Mouse (Mus musculus): Measurements from ENCODE around the gene Bap1. TPM values are rescaled to one million over a fixed set of nuclear protein-coding genes. Genes with fewer than 3 reads are reported as not detected.
A peak's percentile ranks its signal among the peaks of the same experiment; 100 is the strongest.

Bap1 gene
- polyA plus RNA-seq, 1 experiment: 140 TPM

DNA sequence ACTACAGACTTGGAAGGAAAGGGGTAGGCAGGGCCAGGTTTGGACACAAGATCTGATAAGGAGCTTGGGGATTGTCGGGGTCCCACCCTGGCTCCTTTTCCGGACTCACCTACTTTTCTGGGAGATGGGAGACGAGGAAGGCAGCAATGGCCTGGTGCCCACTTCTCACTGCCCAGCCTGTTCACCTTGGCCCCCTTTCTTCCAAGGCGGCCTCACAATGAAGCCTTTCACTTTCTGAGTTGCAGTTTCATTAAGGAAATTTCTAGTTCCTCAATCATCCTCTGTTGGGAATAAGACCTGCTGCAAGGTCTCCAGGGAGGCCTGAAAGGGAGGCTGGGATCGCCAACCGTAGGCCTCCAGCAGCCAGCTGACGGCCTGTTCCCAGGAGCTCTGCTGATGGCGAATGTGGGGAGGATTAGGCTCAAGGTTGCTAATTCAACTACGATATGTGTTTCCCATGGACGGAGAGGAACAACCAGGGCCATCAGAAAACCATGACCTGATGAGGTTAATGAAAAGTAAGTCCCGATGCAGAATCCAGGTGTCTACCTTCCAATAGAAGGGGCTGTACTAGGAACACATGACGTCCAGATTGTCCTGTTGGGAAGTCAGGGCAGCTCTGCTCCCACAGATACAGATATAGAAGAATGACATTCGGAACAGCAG, 18.7 kb upstream of the Bap1 start:
- no peak overlapping the region for H3K4me3 ChIP-seq (ENCODE audit: insufficient read depth, low read length)
- 0 out of 2 replicates have a peak overlapping the region, but pooled peaks have one; percentile 44 for H3K27ac ChIP-seq (ENCODE audit: insufficient read depth, low read length)
- no peaks in the 10 kb centered on the region for H3K4me1 ChIP-seq (ENCODE audit: control insufficient read depth, insufficient read depth, low read length)
- TF ChIP-seq POLR2A (IDR thresholded peaks at IDR 0.05; ENCODE audit: extremely low read depth, insufficient read depth, low read length) (no peak), CTCF (IDR thresholded peaks at IDR 0.05; ENCODE audit: extremely low read depth, insufficient read depth, low read length) (no peak)

DNA sequence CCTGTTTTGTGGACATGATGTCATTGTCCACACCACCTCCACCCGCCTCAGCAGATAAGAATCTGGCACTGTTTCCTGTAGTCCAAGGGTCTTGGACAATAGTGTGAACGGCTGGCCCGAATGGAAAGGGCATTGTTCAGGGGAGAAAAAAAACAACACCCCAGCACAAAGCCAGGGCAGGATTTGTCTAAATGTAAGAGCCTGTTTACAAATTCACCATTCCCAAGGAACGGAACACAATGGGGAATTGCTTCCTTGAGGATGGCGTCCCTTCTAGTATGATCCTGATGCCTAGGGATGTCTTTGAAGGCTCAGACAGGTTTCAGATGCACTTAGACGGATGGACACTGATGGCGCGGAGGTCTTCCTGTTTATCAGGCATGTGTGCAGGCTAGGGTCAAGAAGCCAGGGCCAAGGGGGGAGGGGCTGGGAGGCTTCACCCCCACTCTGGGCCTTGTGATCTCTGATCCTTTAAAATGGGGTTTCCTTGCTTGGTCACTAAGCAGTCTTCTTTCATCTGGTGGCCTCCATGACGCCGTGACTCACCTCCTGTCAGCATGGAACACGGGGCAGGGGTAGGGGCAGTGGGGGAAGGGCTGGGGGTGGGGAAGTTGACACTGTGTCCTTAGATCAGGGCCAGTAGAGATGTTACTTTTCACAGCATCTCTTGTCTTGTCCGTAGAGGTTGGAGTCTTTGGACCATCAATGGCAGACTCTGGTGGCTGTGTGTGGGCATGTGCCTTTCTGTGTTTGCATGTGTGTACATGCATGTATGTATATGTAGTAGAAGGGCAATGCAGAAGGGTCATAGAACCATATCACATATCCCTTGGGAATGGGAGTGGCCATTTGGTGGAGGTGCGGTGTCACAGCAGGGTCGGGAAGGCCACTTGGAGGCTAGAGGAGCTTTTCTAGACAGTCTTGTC, 17.9 kb upstream of the Bap1 start:
- H3K27ac ChIP-seq (ENCODE audit: insufficient read depth, low read length): no peak overlapping the region
- no peaks in the 10 kb centered on the region for H3K4me1 ChIP-seq (ENCODE audit: control insufficient read depth, insufficient read depth, low read length)
- no peak overlapping the region for H3K4me3 ChIP-seq (ENCODE audit: insufficient read depth, low read length)
- TF ChIP-seq CTCF (IDR thresholded peaks at IDR 0.05; ENCODE audit: extremely low read depth, insufficient read depth, low read length): no peak

DNA sequence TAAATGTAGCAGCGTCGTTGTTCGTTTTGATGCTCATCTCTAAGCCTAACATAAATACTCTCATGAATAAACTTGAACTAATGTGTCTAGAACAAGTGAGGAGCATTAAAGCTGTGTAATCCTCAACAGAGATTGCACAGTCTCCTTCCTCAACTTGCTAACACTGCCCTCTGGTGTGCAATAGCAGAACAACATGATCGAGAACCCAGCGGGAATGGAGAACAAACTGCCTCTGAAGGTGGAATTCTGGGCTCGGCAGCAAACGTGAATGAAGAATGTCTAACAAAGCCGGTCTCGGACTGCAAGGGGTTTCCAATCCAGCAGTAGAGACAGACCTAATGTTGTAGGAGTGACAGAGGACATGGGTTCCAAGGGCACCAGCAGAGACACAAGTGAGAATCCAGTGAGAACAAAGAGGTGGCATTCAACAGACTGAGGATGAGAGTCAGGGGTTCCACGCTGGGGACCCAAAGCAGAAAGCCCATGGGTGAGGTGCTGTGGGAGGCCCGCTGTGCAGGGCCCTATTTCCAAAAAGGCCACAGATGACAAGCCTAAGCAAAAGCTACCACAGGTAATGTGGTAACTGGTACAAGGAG, 17.2 kb upstream of the Bap1 start:
- TF ChIP-seq CTCF (IDR thresholded peaks at IDR 0.05; ENCODE audit: extremely low read depth, insufficient read depth, low read length) (peak; percentile 89), POLR2A (IDR thresholded peaks at IDR 0.05; ENCODE audit: extremely low read depth, insufficient read depth, low read length) (no peak)
- Histone ChIP-seq H3K4me1 (ENCODE audit: control insufficient read depth, insufficient read depth, low read length) (no peaks in the 10 kb centered on the region), H3K27ac (ENCODE audit: insufficient read depth, low read length) (no peak overlapping the region), H3K4me3 (ENCODE audit: insufficient read depth, low read length) (no peak overlapping the region)

DNA sequence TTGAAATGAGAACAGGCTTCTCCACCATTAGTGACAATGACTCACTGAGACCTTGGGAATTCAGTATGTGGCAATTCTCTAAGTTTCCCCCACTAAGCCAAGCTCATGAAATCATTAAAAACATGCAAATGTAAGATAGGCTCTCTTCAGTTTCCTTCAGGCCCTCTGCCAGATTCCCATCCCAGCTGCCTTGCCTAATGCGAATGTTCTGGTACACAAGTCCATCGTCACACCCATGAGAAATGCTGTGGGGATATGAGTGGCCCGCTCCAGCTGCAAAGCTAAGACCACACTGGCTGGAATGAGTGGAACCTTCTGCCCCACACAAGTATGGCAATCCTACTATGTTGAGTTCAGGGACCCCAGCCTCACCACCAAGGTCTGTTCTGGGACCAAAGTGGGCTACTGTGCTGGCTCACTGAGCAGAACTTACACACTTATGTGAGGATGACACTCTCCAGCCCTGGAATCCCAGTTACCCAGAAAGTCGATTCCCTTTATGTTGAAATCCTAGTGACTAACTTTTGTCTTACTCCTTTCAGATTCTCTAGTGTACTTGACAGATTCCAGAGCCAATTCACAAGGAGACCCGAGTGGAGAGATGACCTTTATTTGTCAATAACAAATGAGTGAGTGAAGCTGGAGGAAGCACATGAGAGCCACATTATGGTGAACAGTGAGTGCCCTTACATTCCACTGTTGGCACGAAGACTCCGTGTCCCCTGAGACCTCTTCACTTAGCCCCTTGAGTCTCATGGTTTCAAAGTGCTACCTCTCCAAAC, 14.0 kb upstream of the Bap1 start:
- Histone ChIP-seq H3K4me1 (ENCODE audit: control insufficient read depth, insufficient read depth, low read length) (no peaks in the 10 kb centered on the region), H3K4me3 (ENCODE audit: insufficient read depth, low read length) (no peak overlapping the region), H3K27ac (ENCODE audit: insufficient read depth, low read length) (no peak overlapping the region)
- TF ChIP-seq CTCF (IDR thresholded peaks at IDR 0.05; ENCODE audit: extremely low read depth, insufficient read depth, low read length) (no peak), POLR2A (IDR thresholded peaks at IDR 0.05; ENCODE audit: extremely low read depth, insufficient read depth, low read length) (no peak)

DNA sequence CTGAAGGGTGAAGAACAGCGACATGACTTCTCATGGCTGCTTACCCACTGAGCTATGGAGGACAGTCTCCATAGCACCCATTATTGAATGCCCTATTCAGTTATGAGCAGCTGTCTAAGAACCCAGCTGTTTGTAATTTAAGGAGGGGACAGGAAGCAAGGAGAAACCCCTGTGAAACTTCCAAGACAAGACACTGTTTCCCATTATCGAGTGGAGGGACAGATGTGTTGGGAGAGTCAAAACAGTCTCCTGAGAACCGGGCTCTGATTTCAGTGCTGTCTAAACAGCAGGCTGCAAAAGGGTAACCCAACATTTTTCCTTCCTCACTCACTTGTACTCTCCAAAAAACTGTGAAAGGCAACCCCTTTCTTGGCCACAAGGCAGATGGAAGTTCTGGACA, 10.7 kb upstream of the Bap1 start:
- no peaks in the 10 kb centered on the region for H3K4me1 ChIP-seq (ENCODE audit: control insufficient read depth, insufficient read depth, low read length)

DNA sequence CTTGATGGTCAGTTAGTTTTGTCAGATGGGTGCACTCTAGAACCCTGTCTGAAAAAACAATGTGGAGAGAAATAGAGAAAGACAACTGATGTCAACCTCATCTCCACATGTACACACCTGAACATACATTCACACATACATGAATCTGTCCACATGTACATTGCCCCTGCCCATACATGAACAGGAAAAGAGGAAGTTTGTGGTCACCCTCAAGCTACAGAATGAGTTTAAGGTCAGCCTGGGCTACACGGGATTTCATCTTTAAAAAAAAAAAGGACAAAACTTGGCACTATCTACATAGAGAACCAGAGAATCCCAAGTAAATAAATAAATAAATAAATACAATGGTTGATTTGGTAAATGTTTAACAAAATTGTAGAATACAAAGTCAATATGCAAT, 6.5 kb upstream of the Bap1 start:
- no peaks in the 10 kb centered on the region for H3K4me1 ChIP-seq (ENCODE audit: control insufficient read depth, insufficient read depth, low read length)
- H3K27ac ChIP-seq (ENCODE audit: insufficient read depth, low read length): no peak overlapping the region
- H3K4me3 ChIP-seq (ENCODE audit: insufficient read depth, low read length): no peak overlapping the region
- TF ChIP-seq CTCF (IDR thresholded peaks at IDR 0.05; ENCODE audit: extremely low read depth, insufficient read depth, low read length) (no peak), POLR2A (IDR thresholded peaks at IDR 0.05; ENCODE audit: extremely low read depth, insufficient read depth, low read length) (no peak)

More for the DNA sequence above, 10.7 kb upstream of the Bap1 start:
- Histone ChIP-seq H3K4me3 (ENCODE audit: insufficient read depth, low read length) (no peak overlapping the region), H3K27ac (ENCODE audit: insufficient read depth, low read length) (no peak overlapping the region)
- TF ChIP-seq POLR2A (IDR thresholded peaks at IDR 0.05; ENCODE audit: extremely low read depth, insufficient read depth, low read length) (no peak), CTCF (IDR thresholded peaks at IDR 0.05; ENCODE audit: extremely low read depth, insufficient read depth, low read length) (no peak)

DNA sequence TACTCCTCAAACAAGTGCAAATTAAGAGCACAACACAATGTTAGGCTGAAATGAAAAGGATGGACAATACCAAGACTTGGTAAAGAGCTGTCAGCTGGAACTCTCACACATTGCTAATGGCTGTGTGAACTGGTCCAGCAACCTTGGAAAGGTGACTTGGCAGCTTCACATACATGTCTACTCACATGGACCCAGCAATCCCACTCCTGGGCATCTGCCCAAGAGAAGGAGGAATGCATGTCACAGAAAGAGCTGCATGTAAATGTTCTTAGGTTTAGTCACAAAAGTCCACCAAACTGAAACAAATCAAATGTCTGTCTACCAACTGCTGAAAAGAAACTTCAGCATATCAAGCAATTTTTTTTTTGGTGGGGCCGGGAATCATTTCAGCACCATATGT, 5.3 kb upstream of the Bap1 start:
- no peak overlapping the region for H3K4me3 ChIP-seq (ENCODE audit: insufficient read depth, low read length)
- H3K27ac ChIP-seq (ENCODE audit: insufficient read depth, low read length): no peak overlapping the region
- TF ChIP-seq CTCF (IDR thresholded peaks at IDR 0.05; ENCODE audit: extremely low read depth, insufficient read depth, low read length) (no peak), POLR2A (IDR thresholded peaks at IDR 0.05; ENCODE audit: extremely low read depth, insufficient read depth, low read length) (no peak)
- no peaks in the 10 kb centered on the region; the same call in 1 of the 2 replicates for H3K4me1 ChIP-seq (ENCODE audit: control insufficient read depth, insufficient read depth, low read length)

DNA sequence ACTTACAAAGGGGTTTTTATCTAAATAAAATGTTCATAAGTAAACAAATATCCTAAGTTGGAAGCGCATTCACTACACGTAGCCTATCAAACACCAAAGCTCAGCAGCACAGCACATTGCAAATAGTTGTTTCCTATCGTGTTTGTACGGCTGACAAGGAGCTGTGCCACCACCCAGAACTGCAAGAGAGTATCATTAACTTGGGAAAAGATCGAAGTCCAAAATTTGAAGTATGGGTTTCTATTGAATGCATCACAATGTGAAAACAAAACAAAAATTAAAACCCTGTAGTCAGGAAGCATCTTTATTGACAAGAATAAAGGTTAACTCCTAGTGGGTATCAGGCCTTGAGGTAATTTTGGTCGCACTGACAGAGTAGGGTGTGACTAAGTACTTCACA, 2.9 kb upstream of the Bap1 start:
- H3K4me1 ChIP-seq (ENCODE audit: control insufficient read depth, insufficient read depth, low read length): peaks cover 3% of the 10 kb centered on the region
- H3K27ac ChIP-seq (ENCODE audit: insufficient read depth, low read length): no peak overlapping the region

More for the DNA sequence above, 2.9 kb upstream of the Bap1 start:
- TF ChIP-seq CTCF (IDR thresholded peaks at IDR 0.05; ENCODE audit: extremely low read depth, insufficient read depth, low read length) (no peak), POLR2A (IDR thresholded peaks at IDR 0.05; ENCODE audit: extremely low read depth, insufficient read depth, low read length) (no peak)
- no peak overlapping the region for H3K4me3 ChIP-seq (ENCODE audit: insufficient read depth, low read length)

Measured in cortical plate, adult 2 months (tissue).